Mouse (Mus musculus) bone marrow macrophage, adult 2 months (primary cell): ENCODE results near the gene Slc9a1.

ENCODE experiments used
- CTCF ChIP-seq: IDR thresholded peaks from 2 replicates; pipeline ENCODE4 v1.5.1; 2012; ENCODE audit warnings: low read depth, mild to moderate bottlenecking, low read length, moderate library complexity
- POLR2A ChIP-seq: IDR thresholded peaks from 2 replicates; pipeline ENCODE4 v1.6.1; 2012; ENCODE audit warnings: mild to moderate bottlenecking, low read depth, low read length, borderline replicate concordance

DNA sequence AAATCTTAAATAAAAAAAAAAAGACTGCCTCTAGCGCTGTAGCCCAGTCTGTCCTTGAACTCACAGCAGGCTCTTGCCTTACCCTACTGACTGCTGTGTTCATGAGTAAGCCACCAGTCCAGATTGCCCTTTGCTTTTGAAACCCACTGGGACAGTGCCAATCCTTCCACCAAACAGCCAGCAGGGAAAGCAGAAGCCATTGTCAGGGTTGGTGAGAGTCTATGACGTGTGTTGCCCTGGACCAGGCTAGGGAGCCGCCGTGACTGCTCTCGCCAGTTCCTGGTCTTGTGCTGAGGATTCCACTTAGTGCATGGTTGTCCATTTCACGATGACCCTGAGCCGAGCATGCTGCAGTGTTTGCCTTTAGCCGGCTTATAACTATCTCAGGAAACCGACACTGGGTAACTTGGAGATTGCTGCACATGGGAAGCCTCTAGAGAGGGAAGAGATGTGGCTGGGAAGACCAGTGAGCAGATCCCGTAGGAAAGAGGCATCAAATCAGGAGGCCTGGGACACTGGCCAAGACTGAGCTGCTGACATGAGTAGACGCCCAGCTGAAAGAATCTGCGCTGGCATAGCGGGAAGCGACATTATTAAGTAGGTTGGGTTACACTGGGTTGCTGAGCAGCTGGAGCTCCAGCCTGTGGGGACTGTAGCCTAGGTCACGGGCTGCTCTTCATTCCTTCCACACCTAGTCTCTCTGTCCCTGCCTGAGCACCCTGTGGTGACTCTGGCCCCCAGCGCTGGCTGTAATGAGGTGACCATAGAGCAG lies 19.5 kb downstream of the Slc9a1 start:
- TF ChIP-seq CTCF (no peak), POLR2A (no peak)
